Mouse (Mus musculus) embryo, embryonic 10.5 days (tissue): ENCODE data around the gene Wscd2.

Experiments
- DNase-seq: peaks from one replicate; pipeline ENCODE4 v3.0.0-alpha.2; 2015; ENCODE audit warnings: low spot score

Gene Wscd2

DNA sequence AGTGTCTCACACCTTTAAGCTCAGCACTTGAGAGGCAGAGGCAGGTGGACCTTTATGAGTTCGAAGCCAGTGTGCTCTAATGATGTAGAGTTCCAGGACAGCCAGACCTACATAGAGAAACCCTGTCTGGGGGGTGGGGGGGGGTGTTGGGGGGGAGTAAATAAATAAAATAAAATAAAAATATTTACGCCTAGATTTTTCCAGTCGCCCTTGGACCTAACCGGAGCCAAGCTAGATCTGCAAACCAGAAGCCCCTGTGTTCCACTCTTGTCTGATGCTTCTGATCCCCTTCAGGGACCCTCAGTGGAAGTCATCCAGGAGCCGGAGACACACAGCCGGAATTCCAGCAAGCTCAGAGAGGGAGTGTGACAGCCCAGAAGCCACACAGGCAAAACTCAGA lies at the start of gene Wscd2:
TSS of gene Wscd2 (plus strand) at position 301 of the 400 bp plus-strand sequence.
- DNase-seq: no peak

DNA sequence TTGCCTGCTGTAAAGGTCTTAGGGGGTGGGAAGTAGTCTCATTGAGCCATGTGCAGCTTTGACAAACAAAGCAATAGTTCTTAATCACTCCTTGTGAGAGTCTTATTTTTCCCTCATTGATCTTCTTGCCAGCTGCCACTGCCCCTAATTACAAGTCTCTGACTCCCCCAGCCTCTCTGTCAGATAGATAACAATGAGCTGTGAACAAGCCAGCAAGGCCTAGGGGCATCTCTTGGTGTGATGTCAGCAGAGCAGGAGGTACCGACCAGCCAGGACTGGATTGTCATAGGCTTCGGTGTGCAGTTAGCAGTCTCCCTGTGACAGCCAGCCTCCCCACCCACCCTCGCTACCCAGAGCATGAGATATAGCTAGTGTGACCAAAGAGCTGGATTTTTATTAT lies 48.0 kb upstream of the Wscd2 start:
- no peak for DNase-seq

DNA sequence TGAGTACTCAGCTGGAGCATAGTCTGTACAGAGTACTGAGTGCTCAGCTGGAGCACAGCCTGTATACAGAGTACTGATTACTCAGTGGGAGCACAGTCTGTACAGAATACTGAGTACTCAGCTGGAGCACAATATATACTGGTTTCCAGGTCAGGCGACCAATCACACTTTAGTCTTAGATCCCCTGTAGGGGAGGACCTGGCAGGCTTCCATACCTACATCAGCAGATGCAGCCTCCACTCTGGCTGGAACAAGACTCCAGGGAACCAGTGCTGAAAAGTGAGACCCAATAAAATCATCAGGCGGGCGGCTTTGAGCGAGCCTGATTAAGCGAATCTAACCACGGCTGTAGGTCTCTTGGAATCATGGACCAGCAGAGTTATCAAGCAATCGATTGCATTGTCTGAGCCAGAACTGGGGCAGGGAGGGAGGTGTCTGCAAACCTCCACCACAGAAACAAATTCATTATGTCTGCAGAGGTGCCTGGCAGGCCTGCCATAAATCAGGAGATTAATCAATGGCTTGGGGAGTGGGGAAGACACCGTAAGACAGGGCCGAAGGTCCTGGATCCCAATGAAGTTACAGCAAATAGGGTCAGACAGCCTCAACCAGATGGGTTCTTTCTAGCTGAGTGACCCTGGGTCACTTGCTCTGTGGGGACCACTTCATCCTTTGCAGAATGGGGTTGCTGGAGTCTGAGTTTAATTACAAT lies 42.0 kb upstream of the Wscd2 start:
- DNase-seq: peak; percentile 73

DNA sequence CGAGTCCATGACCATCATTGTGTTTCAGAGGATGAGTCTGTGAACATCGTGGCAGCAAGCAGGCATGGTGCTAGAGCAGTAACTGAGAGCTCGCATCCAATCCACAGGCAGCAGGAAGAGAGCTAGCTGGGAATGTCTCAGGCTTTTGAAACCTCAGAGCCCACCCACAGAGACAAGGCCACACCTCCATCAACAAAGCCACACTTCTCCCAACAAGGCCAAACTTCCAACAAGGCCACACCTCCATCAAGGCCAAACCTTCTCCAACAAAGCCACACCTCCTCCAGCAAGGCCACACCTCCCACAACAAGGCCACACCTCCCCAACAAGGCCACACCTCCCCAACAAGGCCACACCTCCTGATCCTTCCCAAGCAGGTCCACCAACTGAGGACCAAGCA lies 40.8 kb upstream of the Wscd2 start:
- DNase-seq: no peak

DNA sequence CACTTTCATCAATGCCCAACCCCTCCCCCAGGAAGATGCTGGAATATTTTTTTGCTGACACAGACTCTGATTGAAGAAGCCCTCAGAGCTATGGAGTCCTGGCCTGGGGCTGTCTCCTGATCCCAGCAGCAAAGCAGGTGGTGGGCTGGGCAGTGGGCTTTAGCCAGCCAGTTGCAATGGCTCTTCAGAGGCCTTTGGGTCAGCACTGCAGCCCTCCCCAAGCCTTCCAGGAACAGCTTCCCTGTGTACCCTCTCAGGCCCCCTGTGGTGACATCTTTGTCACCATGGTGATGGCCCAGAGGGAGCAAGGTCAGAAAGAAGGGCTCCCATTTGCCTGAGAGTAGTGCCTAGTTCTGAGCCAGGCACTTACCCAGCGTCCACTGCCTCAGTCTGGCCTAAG lies 37.4 kb upstream of the Wscd2 start:
- peak; percentile 75 for DNase-seq

DNA sequence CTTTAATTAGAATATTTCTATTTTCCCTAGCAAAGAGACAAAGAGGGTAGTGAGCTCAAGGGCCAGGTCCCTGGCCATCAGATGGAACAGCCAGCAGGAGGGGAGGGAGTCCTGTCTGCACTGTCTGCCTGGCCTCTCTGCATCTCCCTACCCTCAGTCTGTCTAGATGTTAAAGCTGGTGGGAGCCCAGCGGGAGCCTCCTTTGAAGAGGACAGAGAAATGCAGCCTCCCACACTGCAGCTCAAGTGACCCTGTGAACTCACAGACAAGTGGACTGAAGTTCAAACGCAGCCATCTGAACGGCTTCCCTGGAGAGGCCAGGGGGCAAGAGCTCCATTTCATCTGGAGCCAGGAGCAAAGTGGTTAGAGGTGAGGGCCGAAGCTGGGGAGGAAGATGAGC lies 36.8 kb upstream of the Wscd2 start:
- DNase-seq: peak; percentile 81

DNA sequence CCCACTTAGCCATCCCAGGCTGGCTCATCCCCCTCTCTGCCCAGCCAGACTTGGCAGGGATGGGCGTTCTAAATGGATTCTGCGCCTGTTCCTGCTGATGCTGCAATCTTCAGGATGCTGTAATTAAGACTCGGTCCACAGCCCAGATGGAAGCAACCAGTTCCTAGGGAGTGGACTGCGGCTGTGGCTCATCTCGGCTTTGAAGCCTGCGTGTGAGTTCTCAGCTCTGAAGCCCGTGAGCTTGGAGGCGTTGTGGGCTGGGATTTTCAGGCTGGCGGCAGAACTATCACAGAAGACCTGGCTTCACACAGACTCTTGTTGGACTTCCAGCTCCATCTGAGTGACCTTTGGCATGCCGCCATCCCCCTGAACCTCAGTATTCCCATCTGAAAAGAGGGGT lies 34.1 kb upstream of the Wscd2 start:
- no peak for DNase-seq

DNA sequence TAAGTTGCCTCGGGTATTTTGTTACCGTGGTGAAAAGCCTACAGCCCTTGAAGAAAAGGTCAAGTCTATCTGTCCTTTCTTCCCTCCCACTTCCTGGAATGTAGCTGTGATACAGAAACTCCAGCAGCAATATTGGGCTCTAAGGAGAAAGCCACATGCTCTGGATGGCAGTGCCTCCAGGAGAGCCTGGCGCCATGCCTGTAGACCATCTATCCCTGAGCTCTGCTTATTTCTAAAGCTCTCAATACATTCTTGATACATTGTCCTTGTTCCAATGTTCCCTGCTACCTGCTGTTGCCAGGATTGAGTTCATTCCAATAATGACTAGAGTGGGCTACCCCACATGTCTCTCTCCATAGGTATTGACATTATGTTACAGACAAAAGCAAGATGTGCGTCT lies 33.4 kb upstream of the Wscd2 start:
- DNase-seq: no peak

DNA sequence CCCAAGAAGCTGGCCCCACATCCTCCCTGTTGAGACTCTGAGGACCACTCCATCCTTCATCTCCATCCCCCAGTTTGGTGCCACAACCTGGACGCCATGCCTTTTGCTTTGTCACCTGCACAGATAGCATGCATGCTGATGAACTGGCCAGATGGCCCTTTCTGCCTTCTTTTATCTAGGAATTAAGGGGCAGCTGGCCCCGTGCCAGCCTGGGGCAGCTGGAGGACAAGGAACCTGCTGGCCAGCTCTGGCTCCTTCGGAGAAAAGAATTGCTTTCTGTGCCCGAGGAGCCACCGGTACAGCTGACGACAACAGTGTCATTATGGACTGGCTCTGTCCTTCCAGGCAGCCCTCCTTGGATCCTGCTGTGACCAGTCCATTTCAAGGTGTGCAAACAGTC lies 32.9 kb upstream of the Wscd2 start:
- DNase-seq: no peak

DNA sequence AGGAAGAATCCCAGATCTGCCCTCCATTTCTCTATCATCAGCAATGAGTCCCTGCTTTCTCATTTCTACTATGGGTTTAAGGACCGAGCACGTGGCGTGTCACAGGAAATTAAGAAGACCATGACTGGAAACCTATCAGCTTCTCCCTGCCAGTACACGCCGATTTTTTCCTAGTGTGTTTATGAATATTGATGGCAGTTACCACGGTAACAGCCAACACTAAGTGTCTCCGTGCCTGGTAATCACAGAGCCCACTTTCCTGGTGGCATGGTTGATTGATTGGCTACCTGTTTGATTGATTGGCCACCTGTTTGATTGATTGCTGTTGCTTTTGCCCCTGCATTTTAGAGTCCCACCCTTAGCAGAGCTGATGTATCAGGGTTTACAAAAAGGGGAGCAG lies 30.2 kb upstream of the Wscd2 start:
- DNase-seq: no peak

DNA sequence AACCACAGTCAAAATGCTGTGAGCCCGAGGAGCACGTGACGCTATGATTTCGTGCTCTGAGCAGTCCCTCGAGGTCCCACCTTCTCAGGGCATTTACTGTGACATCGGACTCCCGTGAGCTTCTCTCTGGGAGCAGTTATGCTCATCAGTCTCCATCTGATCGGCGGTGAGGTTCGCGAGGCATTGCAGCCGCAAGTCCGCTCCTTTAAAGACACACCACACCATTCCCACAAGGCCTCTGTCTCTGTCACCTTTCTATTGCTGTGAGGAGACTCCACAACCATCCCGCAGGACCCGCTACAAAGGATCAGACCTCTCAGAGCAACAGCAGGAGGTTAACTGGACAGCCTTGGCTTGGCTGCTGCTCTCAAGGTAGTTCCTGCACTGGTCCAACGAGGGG lies 28.6 kb upstream of the Wscd2 start:
- DNase-seq: peak; percentile 26

DNA sequence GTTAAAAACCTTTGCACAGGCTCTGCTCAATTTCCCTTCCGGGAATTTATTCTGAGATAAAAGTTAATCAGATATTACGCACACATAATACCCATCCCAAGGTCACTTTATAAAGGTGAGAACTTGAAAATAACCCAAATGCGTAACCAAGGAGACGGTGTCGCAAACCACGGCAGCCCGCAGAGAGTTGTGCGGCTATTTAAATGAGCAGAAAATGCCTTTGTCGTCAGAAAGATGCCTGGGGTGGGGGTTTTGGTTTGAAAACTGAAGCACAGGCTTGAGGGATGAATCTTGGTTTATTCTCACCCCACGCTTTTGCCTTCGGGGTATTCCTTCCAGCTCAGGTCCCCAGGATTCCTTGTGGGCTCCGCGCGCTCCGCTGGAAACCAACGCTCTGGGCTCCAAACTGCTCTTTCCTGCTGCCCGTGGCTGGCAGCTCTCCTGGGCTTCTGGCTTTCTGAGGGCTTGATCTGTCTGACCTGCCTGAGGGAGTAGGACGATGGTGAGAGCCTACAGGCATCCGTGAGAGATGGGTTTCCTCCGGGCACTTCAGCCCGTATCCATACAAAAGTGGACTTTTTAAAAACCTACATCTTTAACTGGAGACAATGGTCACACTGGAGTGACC lies 28.0 kb upstream of the Wscd2 start:
- DNase-seq: peak; percentile 54

DNA sequence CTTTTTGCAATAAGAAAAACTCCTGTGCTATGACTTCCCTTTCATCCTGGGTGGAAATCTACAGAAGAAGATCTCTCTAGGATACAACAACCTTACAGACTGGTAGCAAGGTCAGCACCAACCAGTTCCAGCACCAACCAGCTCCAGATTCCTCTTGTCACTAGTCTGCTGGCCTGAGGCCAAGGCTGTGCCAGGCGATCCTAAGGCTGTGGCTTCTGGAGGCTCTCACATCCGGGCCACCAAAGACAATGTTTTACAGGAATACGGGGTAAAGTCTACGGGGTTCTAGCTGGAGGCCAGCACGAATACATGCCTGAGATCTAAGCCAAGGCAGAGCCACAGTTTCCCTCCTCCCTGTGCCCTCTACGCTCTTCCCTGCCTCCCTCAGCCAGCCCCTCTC lies 25.4 kb upstream of the Wscd2 start:
- no peak for DNase-seq

DNA sequence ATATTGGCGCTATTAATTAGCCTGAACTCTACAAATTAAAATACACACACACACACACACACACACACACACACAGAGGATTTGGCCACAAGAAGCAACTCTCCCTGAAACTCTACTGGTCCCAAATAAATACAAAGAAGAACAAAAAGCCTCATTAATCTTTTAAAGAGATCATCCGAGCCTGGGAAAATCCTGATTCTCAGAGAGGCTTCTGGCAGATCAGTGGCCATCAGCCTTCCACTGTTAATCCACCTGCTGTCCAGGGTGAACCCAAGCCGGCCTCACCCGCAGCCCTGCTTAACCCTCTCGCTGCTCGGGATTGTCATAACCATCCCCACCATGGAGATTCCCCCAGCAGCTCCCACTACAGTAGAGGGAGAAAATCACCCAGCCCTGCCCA lies 23.6 kb upstream of the Wscd2 start:
- DNase-seq: no peak

DNA sequence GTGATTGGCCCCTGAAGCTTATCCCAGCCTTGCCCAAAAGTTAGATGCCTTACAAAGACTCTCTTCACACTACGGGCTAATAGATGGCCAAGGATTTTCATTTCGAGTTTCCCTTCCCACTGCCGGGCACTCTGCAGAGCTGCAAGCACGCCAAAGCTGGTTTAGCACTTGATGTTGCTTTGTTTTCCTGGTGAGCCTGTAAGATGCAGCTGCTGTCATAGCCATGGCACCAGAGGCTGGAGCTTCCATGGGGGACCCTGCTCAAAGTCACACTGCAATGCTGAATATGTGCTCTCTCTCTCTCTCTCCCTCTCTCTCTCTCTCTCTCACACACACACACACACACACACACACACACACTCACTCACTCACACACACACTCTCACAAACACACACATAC lies 23.1 kb upstream of the Wscd2 start:
- no peak for DNase-seq

DNA sequence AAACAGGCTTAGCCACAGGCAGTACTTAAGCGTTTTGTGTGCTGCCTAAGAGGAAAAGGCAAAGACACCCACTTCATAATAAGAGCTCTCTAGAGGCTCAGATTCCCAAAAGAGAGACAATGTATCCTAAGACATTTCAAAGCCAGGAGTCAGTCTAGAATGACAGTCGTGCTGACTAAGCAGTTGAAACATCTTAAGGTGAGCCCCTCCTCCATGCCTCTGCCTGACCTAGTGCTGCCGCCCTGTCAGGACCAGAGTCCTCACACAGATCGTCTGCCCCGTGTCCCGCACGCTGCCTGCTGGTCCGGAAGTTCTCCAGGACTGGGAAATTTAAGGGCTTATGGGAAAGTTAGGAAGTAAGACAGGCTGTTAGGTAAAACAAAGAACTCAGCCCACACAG lies 22.4 kb upstream of the Wscd2 start:
- DNase-seq: peak; percentile 67

DNA sequence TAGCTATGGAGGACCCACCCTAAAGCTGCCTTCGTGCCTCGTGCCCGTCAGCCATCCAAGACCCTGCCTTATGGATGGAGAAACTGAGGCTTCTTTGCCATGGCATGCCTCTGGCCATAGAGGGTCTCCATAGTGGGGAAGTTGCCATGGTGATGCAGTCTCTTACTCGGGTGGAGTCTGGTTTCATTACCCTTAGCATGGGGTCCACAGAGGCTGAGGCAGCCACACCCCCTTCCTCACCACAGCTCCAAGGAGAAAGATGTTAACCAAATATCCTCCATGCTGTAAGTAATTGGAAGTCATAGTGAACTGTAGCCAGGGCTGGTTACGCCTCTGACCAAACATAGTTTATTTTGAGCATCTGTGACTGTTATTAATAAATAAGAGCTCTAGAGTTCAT lies 21.5 kb upstream of the Wscd2 start:
- no peak for DNase-seq

DNA sequence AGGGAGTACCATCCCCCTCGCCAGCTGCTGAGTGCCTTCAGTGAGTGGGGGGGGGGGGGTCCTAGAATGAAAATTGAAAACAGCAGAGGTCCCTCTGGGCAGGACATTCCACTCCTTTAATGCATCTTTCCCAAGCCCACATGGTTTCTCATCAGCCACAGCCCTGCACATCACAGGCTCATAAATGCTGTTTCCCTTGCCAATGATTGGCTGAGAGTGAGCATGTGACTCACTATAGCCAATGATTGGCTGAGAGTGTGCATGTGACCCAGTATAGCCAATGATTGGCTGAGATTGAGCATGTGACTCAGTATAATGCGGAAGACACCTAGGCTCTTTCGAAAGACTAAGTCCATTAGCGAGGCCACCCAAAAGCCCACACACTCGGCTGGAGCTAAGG lies 20.9 kb upstream of the Wscd2 start:
- DNase-seq: no peak

DNA sequence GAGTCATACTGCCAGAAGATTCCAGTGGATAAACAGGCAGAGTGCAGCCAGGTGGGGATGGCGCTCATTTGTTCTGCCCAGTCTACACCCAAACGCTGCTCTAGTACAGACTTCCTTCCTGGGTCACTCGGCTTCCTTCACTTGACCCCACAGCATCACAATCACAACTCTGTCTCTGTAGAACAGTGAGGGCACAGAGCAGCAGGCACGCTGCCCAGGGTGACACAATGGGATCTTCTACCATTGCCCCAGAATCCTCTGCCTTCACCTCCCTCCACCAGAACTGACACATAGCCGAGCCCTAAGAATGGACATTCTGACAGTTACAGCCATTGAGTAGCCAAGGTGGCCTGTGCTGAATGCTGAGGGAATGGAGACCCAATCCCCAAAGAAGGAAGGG lies 20.3 kb upstream of the Wscd2 start:
- DNase-seq: no peak

DNA sequence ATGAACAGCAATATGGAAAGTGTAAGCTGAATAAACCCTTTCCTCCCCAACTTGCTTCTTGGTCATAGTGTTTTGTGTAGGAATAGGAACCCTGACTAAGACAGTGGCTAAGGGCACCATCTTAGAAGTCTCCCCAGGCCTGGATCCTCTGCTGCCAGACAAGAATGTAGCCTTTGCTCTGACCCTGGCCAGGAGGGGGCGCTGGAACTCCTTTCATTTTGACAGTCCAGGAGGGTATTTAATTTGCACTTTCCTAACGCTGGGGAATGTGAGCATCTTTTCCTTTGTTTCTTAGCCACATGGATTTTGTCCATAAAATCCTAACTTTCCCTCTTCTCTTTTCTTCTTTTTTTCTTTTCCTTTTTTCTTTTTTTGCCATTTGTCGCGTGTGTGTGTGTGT lies 18.7 kb upstream of the Wscd2 start:
- DNase-seq: peak; percentile 76

DNA sequence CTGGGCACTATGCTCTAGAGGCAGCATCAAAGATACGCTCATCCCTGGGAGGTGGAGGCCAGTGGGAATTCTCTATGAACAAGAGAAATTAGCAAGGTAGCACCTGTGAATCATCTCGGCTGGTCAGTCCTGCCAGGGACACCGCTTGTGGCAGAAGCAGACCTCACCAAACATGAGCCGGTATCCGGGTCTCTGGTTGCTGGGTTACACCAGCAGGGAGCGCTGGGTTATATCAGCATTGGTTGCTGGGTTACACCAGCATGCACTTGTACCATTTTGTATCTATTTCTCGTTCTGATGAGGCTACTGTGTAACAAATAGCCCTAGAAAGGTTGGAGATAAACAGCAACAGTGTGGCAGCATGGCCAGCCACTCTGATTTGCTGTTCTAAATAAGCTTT lies 17.8 kb upstream of the Wscd2 start:
- no peak for DNase-seq

DNA sequence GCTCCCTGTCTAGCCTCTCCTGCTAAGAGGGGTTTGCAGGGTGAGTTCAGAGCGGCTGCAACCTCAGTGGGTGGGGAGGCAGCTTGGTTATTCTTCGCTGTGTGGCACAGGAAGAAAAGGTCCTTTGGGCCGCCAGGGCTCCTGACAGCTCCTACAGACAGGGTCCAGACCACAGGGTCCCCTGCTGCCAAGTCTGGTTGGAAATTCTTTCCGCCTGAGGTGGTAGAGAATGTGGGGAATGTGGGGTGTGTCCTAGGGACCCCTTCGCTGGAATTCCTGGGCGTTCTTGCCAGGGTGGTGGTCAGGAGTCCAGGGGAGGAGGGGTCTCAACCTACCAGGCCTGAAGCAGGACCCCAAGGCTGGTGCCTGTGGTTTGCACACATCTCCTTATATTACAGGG lies 13.3 kb upstream of the Wscd2 start:
- no peak for DNase-seq

DNA sequence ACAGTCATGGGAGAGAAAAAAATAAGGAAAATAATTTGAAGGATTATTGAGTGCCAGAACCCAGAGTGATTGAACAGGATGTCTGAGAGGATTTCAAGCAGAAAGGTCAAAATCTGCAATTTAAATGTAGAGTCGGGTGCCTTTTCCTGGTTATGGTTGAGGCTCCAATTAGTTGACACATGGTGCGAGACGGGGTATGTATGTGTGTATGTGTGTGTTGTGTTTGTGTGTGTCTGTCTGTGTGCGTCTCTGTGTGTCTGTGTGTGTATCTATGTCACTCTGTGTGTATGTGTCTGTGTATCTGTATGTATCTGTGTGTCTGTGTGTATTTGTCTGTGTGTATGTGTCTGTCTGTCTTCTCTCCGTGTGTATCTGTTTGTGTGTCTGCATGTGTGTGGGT lies 11.1 kb upstream of the Wscd2 start:
- DNase-seq: no peak

DNA sequence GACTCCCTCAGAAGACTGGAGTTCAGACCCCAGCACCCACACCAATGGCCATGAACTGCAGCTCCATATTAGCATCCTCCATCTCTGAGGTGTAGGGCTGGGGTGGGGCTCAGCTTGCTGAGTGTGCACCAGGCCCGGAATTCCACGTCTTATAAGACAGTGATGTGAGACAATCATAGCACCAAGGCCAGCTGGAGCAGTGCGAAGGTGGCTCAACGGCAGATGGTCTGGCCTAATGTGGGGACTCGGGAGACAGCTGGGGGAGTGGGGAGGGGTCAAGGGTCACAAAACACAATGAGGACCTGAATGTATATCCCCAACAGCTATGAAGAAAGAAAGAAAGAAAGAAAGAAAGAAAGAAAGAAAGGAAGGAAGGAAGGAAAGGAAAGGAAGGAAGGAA lies 9.7 kb upstream of the Wscd2 start:
- no peak for DNase-seq
